Mouse (Mus musculus) monocyte, adult 5-6 weeks (primary cell): ENCODE results near the gene Gm45062. TPM values are rescaled to one million over a fixed set of nuclear protein-coding genes. Genes with fewer than 3 reads are reported as not detected.
"Not testable (repeated sequence)": the region's sequence is repeated elsewhere in the genome, so short reads cannot be mapped to it uniquely, and the experiment has no call there.

ENCODE experiments used
- ATAC-seq: fragments of 153-309, 156-312 bp; replicated peaks from 2 replicates; pipeline ENCODE4 v1.8.0; 2017; ENCODE audit warnings: mild to moderate bottlenecking; ENCODE audit not compliant: low TSS enrichment, insufficient number of reproducible peaks, severe bottlenecking, poor library complexity, low FRiP score
- total RNA-seq: library from RNA; stranded (forward); fragments of 200-1000, 200-491, 200-594 nt; gene quantifications from 3 replicates; pipeline ENCODE4 v1.2.3, GENCODE M21; 2017

Gene Gm45062
- total RNA-seq, 1 experiment from 2014 or later: 11.0 TPM

DNA sequence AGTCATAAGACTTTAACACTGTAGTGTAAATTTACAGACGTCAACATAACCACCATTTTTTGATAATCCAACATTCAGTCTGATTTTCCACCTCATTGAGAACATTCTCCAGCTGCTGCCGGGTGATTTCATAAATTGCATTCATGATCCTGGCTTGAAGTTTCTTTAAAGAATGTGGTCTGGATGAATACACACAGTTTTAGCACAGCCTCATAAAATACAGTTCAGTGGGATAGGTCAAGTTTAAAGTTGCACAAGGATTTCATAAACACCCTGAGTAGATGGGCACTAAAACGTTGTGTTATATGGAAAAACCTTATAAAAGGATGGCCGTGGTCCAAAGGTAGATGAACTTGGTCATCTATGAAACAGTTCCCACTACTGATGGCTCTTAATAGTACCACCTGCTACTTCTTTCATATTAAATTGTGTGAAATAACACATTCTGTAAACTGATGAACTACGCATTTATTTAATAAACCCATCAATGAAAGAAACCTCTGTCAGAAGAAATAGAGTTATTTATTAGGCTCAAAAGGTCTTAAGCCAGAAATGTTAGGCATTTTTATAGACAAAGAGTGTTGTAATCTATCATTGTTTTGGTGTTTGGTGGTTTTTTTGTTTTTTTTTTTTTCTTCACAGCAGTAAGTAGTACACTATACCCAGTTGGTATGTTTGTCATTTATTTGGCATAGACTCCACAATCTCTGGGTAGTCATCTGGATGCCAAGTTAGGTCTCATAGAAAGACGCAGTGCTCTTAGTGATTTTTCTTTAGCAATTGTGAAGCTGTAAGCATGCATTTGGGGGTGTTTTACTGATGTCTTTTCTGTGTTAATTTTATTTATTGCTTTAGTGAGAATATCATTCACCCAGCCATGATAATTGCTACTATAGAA lies 48.9 kb downstream of the Gm45062 start:
- ATAC-seq: no peak

DNA sequence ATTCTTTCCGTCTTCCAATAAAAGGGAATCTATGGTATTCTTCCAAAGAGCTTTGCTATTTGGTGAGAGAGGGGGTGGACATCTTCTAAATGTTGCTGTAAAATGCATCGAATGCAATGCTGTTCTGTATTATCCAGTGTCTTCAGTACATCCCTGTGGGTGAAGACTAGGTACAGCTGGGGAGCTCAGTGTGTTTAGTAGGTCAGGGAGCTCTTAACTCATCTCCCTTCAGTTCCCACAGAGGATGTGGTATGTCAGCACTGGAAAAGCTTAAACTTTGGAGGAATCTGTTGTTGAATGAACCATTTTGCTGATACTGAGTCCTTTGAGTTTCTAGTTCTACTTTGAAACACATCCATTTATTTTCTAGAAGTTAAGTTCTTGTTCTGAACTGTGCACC lies 53.3 kb downstream of the Gm45062 start:
- ATAC-seq: no peak

DNA sequence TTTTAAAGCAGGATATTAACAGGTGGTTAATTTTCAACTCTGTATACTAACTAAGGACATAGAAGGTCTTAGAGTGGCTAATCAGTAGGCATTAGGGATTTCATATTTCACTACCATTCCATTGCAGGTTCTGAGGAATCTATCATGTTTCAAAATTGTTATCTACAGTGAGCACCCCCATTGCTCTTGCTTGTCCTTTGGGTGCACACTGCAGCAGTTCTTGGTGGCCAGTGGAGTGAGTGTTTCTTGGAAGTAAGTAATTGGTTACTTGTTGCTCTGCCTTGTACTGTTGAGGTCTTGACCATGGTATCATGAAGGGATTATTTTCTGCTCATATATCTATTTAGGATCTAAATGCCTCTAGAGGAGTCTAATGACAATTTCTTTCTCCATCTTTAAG lies 57.0 kb downstream of the Gm45062 start:
- ATAC-seq: no peak

DNA sequence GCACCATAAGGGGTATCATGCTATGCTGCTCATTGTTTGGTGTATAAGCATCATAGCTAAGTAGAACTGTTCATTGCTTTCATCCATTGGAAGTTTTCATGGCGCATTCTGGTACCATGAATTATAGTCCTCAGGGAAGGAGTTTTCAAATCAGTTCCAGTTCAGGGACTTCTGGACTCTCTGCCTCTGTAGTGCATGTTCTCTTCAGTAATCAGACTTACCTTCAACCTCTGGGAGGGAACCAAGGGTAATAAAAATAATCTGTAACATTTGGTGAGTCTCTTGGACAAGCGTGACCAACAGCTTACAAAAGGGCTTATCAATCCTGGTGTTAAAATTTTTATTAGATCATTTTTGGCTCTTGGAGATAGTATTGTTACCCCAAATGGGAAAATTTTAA lies 60.3 kb downstream of the Gm45062 start:
- no peak for ATAC-seq

DNA sequence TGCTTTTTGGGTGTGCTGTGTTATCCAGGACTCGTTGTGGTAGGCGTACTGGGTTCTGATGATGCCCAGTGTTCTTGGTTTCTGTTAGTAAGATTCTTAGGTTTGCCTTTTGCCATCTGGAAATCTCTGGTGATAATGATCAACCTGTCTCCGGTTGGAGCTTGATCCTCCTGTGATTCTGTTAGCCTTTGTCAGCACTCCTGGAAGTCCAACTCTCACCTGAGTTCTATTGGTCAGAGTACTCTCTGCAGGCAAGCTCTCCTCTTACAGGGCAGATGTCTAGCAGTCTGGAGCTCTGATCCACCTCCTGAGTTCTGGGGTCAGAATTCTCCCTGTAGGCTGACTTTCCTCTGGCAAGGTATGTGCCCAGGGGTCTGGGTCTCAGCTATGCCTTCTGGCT lies 72.2 kb downstream of the Gm45062 start:
- ATAC-seq: not testable (repeated sequence)

DNA sequence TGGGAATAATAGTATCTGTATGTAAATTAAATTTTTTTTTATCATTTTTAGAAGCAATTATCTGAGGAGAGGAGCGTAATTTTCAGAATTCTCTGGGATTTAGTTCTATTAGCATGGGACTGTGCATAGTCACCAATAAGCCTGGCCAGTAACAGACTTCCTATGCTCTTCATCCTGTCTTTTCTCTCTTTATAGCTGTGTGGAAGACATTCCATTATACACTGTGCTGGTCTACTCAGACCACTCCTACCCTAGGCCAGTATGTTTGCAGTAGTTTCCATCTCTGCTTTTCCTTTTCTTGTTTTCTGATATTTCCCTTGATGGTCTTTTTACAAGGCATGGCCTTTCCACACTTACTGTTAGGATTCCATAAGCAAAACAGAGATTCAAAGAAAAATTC lies 74.1 kb downstream of the Gm45062 start:
- ATAC-seq: no peak

DNA sequence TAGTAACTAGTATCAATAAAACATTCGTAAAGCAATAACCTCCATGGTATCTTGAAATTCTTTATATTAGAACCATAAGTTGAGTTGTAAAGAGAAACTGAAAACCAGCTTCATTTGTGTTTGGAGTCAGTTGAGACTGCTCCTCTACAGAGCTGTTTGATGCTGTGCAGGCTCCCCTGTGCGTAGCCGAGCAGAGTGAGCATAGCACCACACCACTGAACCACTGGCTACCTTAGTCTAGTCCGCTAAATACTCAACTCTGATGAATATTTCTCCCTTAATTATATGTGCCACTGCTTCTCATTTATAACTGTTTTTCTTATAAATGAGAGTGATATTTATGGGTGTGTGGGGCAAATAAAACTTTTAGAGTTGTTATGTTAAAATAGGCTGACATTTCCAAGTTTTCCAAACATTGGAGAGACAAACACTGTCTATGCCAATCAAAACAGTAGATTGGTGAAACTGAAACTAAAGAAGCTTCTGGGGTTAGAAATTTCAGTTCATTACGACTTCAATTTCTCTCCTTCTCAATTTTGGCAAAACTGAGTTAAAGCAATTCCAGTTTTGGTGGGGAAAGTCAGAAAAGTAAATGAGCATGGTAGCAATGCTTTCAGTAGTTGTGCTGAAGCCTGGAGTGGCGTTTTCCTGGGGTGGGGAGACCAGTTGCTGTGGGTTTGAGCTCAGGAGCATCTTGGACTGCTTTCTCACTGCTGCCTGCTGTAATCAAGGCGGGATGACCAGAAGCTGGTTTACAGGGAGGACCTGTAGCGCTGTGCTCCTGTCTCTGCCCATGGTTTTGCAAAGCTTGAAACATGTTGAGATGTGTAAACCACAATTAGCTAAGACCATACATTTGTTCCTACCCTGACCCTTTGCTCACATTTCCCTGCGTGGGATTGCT lies 77.5 kb downstream of the Gm45062 start:
- ATAC-seq: no peak

DNA sequence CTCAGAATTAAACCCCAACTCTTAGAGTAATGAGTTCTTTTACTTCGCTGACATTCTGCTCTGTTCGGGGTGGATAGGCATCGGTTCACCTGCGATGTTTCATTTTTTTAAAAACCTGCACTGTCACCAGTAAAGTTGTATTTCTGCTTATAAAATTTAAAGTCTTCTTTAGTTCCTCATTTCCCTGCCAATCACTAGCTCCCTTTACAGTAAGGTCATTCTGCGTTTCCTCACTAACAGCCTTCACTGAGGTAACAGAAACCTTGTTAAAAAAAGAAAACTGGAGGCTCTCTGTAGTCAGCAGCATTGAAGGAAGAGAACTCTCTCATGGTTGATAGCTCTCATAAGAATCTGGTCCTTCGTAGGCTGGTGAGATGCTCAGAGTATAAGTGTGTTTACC lies 80.2 kb downstream of the Gm45062 start:
- no peak for ATAC-seq

DNA sequence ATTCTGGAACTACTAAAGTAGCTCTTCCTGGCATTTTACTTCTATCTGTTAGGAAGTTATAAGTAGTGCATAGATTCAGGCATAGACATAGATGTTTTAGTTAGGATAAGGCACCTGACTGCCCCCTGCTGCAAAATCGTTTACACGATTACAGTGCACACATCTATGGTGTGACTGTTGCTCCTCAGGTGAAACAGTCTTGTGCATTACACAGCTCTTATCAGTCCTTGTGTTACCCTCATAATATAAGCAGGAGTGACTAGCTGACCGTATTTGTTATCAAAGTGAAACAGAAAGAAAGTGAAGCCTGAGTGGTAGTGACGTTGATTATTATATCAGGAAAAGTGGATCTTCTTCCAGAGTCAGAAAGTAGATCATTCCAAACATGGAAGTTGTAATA lies 84.0 kb downstream of the Gm45062 start:
- ATAC-seq: no peak

DNA sequence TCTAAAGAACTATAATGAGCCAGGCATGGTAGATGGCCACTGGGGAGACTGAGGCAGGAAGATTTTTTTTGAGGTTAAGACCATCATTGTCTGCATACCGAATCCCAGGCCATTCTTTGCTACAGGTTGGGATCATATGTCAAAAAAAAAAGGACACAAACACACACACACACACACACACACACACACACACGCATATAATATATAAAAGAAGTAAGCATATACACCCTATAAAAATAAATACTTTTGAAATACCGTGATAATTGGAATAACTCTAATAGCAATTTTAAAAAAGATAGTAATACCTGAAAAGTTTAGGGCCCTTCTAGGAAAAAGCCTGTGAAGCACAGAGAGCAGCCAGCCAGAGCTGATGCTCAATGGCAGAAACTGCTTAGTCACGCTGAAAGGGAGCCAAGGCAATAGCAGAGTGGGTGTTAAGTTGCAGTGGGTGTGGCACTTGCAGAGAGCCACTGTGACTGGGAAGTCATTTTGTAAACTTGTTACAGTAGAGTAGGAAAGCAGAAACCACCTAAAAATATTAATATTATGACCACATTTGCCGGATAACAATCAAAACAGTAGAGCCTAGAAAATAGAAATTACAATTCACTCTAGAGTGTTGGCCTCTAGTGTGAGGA lies 86.1 kb downstream of the Gm45062 start:
- ATAC-seq: peak; percentile 87

DNA sequence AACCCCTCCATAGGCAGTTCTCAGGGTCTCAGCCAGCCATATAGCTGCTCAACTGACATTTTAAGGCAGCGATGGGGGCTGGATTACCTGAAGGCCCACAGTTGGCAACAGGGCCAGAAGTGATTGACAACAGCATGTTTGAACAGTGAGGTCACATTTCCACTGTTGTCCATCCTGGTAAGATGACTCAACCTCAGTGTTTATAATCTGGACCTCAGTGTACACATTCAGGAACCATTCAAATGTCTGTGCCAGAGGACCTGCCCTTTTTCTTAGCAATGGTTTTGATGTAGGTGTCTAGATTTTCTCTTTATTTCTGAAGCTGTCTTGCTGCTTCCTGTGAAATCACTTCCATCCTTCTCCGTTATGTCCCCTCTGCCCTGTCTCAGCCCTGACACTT lies 87.9 kb downstream of the Gm45062 start:
- ATAC-seq: no peak

DNA sequence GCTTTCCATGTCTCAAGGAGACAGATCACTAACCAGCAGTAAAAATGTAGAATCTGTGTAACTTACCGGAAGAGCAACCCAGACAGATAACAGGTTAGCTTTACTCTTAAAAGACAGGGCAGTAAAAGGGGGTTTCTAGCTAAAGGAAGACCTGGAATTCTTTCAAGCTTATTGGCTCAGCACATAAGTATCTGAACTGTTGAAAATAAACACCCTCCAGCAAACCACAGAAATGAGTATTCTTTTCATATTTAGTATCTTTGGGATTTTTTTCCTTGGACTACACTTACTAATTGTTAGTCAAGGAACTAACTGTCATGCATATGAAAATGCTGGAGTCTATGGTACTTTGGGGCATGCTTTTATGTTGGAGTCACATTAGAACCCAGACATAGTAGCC lies 89.1 kb downstream of the Gm45062 start:
- no peak for ATAC-seq

DNA sequence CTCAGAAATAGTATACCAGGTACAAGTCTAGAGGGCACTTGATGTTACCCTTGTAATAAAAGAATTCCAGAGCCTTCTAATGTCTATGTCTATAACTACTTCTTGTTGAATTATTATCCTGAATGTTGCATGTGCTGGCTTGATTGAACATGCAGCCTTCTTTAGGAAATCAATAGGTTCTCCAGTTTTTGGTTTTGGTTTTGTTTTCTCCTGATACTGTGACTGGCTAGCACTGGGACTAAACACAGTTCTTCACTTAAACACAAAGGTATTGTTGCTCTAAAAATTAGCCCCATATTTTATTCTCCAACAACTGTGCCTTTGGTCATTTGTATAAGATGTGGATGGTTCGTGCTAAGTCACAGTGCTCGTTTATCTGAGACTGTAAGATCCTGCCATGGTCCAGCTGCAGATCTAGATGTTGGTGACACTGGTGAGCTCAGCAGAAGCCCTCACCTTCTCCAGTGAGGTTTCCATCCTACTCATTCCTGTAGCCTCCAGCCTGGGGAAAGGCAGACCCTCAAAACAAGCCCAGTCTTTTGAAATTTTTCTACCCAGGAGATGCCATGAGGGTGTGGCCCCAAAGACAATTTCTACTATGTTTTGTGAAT lies 89.9 kb downstream of the Gm45062 start:
- no peak for ATAC-seq

DNA sequence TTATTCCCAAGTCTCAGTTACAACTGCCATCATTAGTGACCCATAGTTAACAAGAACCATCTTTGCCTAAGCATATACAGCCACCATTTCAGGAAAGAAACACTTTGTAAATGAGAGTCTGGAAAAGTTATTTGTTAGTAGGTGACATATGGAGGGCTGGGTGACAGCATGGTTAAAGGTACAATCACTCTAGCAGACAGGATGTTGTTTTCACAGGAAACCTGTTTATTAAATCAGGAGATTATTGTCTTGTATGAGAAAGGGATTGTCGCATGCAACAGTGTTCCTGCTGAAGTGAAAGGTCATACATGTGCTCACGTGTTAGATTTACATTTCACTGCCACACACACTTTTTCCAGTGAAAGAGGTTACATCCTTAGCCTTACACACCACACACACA lies 92.3 kb downstream of the Gm45062 start:
- ATAC-seq: no peak

DNA sequence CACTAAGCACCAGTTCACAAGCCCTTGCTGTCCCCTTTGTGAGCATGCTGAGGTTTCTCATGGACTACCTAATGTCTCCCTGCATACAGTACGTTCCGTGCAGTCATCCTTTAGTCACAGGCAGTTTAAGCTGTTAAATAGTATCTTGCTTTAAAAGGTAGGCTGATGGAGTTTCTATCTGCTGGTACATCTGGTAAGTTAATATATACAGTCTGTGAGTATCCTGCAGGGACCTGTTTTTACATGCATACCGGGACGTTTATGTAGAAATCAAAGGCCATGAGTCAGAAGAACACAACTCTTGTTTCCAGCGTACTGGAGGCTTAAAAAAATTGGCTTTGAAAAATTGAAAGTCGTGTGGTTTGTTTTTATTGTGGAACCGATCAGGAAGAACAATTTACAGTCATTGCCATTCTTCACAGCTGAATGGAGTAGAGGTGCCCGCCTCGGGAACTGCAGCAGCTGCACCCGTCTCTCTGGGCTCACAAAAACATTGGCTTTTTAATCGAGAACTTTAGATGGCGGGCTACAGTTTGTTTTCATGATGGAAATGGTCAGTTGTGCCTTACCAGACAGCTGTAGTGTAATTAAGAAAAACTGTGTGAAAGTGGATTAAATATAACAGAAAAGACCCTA lies 93.4 kb downstream of the Gm45062 start:
- ATAC-seq: no peak

DNA sequence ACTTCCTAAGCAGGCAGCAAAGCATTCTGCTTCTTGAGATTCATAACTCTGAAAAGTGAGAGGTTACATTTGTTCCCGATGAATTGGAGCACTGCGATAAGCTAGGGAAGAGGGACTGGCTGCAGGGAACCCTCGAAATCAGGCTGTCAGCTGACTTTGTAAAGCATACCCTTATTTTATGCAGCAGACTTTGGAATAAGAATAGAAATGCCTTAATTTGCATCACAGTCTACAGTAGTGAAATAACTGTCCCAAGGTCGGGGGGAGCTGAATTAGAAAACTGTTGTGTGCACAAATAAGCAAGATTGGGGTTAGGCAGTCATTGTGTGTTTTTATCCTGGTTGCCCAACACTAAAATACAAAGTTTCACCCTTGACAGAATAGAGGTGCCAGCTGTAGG lies 94.2 kb downstream of the Gm45062 start:
- no peak for ATAC-seq

DNA sequence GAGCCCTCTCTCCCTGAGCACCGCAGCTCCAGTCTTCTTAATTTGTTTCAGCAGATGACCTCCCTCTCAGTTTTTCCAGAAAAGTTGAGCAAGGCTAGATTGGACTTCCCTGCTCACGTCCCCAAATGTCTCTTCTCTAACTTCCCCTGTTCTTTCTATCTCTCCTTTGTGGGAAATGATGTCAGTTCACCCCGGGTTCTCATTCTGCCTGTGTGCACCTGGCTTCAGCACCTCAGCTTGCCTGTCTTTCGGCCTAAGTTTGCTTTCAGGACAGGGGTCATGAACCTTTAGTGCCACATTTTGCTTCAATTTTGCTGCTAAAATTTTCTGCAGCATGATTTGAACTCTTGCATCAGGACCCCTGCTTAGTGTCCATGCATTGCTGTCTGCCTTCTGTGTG lies 95.6 kb downstream of the Gm45062 start:
- no peak for ATAC-seq

DNA sequence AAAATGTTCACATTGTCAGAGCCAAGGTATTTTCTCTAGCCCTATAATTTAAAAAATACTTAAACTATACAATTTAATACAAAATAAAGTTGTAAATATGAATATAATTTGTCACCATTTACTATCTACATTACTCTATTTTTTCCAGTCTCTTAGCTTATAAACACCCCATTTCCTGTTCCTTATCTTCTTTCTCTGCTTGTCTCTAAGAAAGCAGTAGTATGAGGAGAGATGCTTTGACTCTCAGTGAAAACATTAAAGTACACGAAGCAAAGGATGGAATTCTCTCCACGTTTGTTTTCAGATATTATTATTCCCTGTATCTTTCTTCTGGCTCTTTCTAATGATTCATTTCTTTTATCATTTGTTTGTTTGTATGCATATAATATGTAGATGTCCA lies 99.0 kb downstream of the Gm45062 start:
- ATAC-seq: no peak

DNA sequence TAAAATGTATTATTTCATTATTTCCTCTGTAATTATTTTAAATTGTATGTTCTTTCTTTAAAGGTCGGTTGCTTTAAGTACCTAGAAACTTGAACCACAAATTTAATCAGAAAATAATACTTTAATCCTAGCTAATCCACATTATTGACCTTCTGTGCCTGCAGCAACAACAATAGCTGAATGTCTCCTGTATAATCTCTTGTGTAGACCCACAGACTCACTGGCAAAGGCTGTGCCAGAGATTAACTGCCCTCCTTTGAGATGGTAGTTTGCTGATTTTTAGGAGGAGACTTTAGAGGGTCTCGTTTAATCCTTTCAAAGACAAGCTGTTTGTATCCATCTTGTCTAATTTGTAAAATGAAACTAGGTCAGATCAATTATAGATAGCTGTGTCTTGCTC lies 99.5 kb downstream of the Gm45062 start:
- ATAC-seq: no peak
